Mouse (Mus musculus) limb, embryonic 13.5 days (tissue): ENCODE results near the gene Mmachc. TPM values are rescaled to one million over a fixed set of nuclear protein-coding genes. Genes with fewer than 3 reads are reported as not detected.
"Not testable (repeated sequence)": the region's sequence is repeated elsewhere in the genome, so short reads cannot be mapped to it uniquely, and the experiment has no call there.

ENCODE experiments used
- ATAC-seq: fragments of 200-750 bp; cut with Nextera tagmentation; 2 replicates; pipeline ENCODE4 v1.8.0; 2017; ENCODE audit warnings: low read depth, moderate number of reproducible peaks, moderate TSS enrichment; ENCODE audit not compliant: low FRiP score
- H3K27ac ChIP-seq: fragments of 300-500 bp; sonication (generic); 2 replicates; pipeline ENCODE4 v1.5.1; 2015; ENCODE audit warnings: inconsistent platforms, mild to moderate bottlenecking, moderate library complexity
- H3K27me3 ChIP-seq: fragments of 300-500 bp; sonication (generic); 2 replicates; pipeline ENCODE4 v1.6.1; 2015; ENCODE audit warnings: mild to moderate bottlenecking, inconsistent platforms
- H3K36me3 ChIP-seq: fragments of 300-500 bp; sonication (generic); 2 replicates; pipeline ENCODE4 v1.6.1; 2015; ENCODE audit warnings: inconsistent platforms, mild to moderate bottlenecking, moderate library complexity
- H3K4me1 ChIP-seq: fragments of 300-500 bp; sonication (generic); 2 replicates; pipeline ENCODE4 v1.6.1; 2015; ENCODE audit warnings: inconsistent platforms
- H3K4me2 ChIP-seq: fragments of 300-500 bp; sonication (generic); replicated peaks from 2 replicates; pipeline ENCODE4 v1.6.1; 2015; ENCODE audit warnings: inconsistent platforms, mild to moderate bottlenecking, moderate library complexity
- H3K4me3 ChIP-seq: fragments of 300-500 bp; sonication (generic); 2 replicates; pipeline ENCODE4 v1.5.1; 2015; ENCODE audit warnings: moderate library complexity, mild to moderate bottlenecking, inconsistent platforms
- H3K9ac ChIP-seq: fragments of 300-500 bp; sonication (generic); 2 replicates; pipeline ENCODE4 v1.6.1; 2015; ENCODE audit warnings: mild to moderate bottlenecking, inconsistent platforms
- H3K9me3 ChIP-seq: fragments of 300-500 bp; sonication (generic); 2 replicates; pipeline ENCODE4 v1.6.1; 2016; ENCODE audit warnings: inconsistent platforms
- WGBS: fragments of 180-500 bp; shearing (Covaris S2); methylation state at CpG from one replicate; pipeline ENCODE4 v1.1.7; 2015; 5-methylcytosine and 5-hydroxymethylcytosine counted together
- polyA plus RNA-seq: library from polyadenylated mRNA; unstranded; fragments of >200 nt; fragmentation: Nextera tagmentation; extraction: Ambion mirVana; gene quantifications from 2 replicates; pipeline ENCODE4 v1.2.1, GENCODE M21; 2015

The Mmachc gene
- polyA plus RNA-seq, 1 experiment from 2014 or later = 27.1 TPM

- no peaks in the 10 kb centered on the region for H3K36me3 ChIP-seq
- no peak overlapping the region for H3K27ac ChIP-seq
- ATAC-seq = no peak
- 71% methylated on average over 6 of the region's 6 CpGs for WGBS
- no peak overlapping the region for H3K4me2 ChIP-seq
- H3K4me3 ChIP-seq = no peak overlapping the region
- no peak overlapping the region for H3K9ac ChIP-seq
- H3K27me3 ChIP-seq = no peaks in the 10 kb centered on the region
- no peaks in the 10 kb centered on the region for H3K9me3 ChIP-seq
- H3K4me1 ChIP-seq = no peaks in the 10 kb centered on the region
Observed at GRCm38 (mm10) chr4:116660829-116661228, 47.4 kb downstream of the Mmachc start.

DNA sequence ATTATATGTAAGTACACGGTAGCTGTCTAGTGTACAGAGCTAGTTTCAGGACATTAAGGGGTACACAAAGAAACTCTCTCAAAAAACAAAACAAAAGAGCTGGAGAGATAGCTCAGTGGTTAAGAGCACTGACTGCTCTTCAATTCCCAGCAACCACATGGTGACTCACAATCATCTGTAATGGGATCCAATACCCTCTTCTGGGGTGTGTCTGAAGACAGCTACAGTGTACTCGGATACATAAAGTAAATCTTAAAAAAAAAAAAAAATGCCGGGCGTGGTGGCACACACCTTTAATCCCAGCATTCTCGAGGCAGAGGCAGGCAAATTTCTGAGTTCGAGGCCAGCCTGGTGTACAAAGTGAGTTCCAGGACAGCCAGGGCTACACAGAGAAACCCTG is 48.3 kb downstream of the Mmachc start:
- H3K27ac ChIP-seq, H3K4me3 ChIP-seq, ATAC-seq, H3K4me1 ChIP-seq, H3K9ac ChIP-seq, H3K9me3 ChIP-seq, H3K36me3 ChIP-seq, H3K27me3 ChIP-seq, H3K4me2 ChIP-seq: not testable (repeated sequence)
- 87% methylated on average over 6 of the region's 6 CpGs for WGBS

DNA sequence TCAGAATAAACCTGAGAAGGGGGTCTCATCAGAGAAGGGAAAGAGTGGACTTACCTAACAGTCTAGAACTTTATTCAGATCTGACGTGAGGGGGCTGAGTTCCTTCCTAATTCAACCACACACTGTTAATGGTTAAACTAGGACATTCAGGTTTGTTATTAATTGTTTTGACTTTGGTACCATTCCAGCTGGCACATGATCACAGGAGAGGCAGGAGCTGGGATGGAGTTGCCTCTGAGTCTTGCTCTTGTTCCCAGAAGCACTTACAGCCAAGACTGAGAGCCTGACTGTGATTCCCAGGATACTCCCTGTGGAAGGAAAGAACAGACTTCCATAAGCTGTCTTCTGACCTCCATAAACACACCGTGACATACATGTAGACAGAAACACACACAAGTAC is 48.7 kb downstream of the Mmachc start:
- Histone ChIP-seq H3K27me3 (no peaks in the 10 kb centered on the region), H3K9me3 (no peaks in the 10 kb centered on the region), H3K4me3 (no peak overlapping the region), H3K4me1 (no peaks in the 10 kb centered on the region), H3K36me3 (no peaks in the 10 kb centered on the region), H3K9ac (no peak overlapping the region), H3K27ac (no peak overlapping the region), H3K4me2 (no peak overlapping the region)
- 83% methylated on average over 2 of the region's 2 CpGs for WGBS
- no peak for ATAC-seq

DNA sequence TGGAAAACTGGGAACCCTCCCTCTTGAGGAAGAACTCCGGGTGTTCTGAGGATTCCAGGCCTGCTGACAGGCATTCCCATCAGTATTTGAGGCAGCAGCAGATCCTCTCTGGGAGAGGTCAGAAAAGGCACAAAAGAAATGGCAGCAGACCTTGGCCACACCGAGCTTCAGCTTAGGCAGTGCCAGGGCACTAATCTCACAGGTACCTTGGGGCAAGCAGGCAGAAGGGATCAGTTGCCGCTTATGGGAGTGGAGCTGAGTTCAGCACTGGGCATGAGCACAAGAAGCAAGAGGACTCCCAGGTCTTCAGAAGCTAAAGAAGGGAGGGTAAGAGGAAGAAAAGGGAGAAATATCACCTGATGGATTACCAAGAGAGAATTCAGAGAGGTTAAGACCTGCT is 50.2 kb downstream of the Mmachc start:
- Histone ChIP-seq H3K9me3 (no peaks in the 10 kb centered on the region), H3K36me3 (no peaks in the 10 kb centered on the region), H3K27me3 (no peaks in the 10 kb centered on the region), H3K4me1 (no peaks in the 10 kb centered on the region), H3K4me2 (no peak overlapping the region), H3K4me3 (no peak overlapping the region), H3K9ac (no peak overlapping the region), H3K27ac (no peak overlapping the region)
- ATAC-seq = no peak
- 52% methylated on average over 3 of the region's 3 CpGs for WGBS

- ATAC-seq = no peak
- Histone ChIP-seq H3K4me1 (no peaks in the 10 kb centered on the region; the same call in 1 of the 2 replicates), H3K9ac (no peak overlapping the region), H3K9me3 (no peaks in the 10 kb centered on the region), H3K4me3 (no peak overlapping the region), H3K27ac (no peak overlapping the region), H3K4me2 (no peak overlapping the region), H3K27me3 (no peaks in the 10 kb centered on the region), H3K36me3 (no peaks in the 10 kb centered on the region)
- WGBS = 68% methylated on average over 3 of the region's 3 CpGs
Observed at GRCm38 (mm10) chr4:116655658-116656057, 52.5 kb downstream of the Mmachc start.

GRCm38 (mm10) chr4:116655100-116655499 is 53.1 kb downstream of the Mmachc start:
- H3K9ac ChIP-seq = no peak overlapping the region
- no peak overlapping the region for H3K4me2 ChIP-seq
- H3K4me1 ChIP-seq = peaks cover 3% of the 10 kb centered on the region
- no peaks in the 10 kb centered on the region for H3K9me3 ChIP-seq
- WGBS = 63% methylated on average over 2 of the region's 2 CpGs
- H3K36me3 ChIP-seq = no peaks in the 10 kb centered on the region
- no peak for ATAC-seq
- H3K27ac ChIP-seq = no peak overlapping the region
- H3K27me3 ChIP-seq = no peaks in the 10 kb centered on the region
- no peak overlapping the region for H3K4me3 ChIP-seq

DNA sequence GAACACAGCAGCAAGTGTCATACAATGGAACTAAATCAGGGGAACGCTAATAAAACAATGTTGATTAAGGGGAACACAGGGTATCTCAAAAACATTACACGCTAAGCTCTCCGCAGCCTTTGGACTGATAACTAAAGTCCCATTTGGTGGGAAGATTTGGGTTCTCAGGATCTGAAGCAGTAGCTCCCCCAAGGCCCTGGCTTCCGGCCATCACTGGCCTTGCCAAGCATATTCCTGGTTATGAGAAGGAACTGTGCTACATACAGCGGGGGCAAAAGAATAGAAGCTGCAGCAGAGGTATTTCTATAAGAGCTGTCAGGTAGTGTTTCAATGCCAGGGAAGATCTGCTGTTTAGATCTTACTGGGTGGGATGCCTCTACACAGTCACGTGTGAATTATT is 55.0 kb downstream of the Mmachc start:
- Histone ChIP-seq H3K4me2 (no peak overlapping the region), H3K9ac (no peak overlapping the region), H3K4me3 (no peak overlapping the region), H3K36me3 (peaks cover 14% of the 10 kb centered on the region), H3K27ac (no peak overlapping the region), H3K27me3 (no peaks in the 10 kb centered on the region), H3K4me1 (peaks cover 18% of the 10 kb centered on the region), H3K9me3 (no peaks in the 10 kb centered on the region)
- 91% methylated on average over 6 of the region's 6 CpGs for WGBS
- no peak for ATAC-seq

Other genes starting within 250 kb of the Mmachc start
- gene Mast2, start 244.2 kb downstream of the Mmachc start, polyA plus RNA-seq = 14.7 and 15.1 TPM in 2 replicates
- gene Ipp, start 200.9 kb downstream of the Mmachc start, polyA plus RNA-seq = 15.6 and 16.5 TPM in 2 replicates
- gene Tmem69, start 152.5 kb downstream of the Mmachc start, polyA plus RNA-seq = 20.4 and 20.8 TPM in 2 replicates
- 32.1 and 34.8 TPM in 2 replicates for gene Gpbp1l1, start 150.7 kb downstream of the Mmachc start, polyA plus RNA-seq
- 2.1 and 3.1 TPM in 2 replicates for gene Ccdc17, start 111.8 kb downstream of the Mmachc start, polyA plus RNA-seq
- gene Nasp, start 80.5 kb downstream of the Mmachc start, polyA plus RNA-seq = 203 and 211 TPM in 2 replicates
- 774 and 800 TPM in 2 replicates for gene Akr1a1, start 56.7 kb downstream of the Mmachc start, polyA plus RNA-seq
- gene Prdx1, start 22.9 kb downstream of the Mmachc start, polyA plus RNA-seq = 1,184 and 1,195 TPM in 2 replicates
- gene Ccdc163, start 103 bp upstream of the Mmachc start, polyA plus RNA-seq = 23.8 and 27.5 TPM in 2 replicates
- 10.9 and 11.4 TPM in 2 replicates for gene Tesk2, start 12.5 kb upstream of the Mmachc start, polyA plus RNA-seq
- gene Toe1, start 99.2 kb upstream of the Mmachc start, polyA plus RNA-seq = 40.4 and 41.2 TPM in 2 replicates
- 18.2 and 19.4 TPM in 2 replicates for gene Mutyh, start 99.3 kb upstream of the Mmachc start, polyA plus RNA-seq
- 1.0 TPM in 2 replicates for gene Hpdl, start 113.3 kb upstream of the Mmachc start, polyA plus RNA-seq
- gene Zswim5, start 169.0 kb upstream of the Mmachc start, polyA plus RNA-seq = 0.57 and 0.62 TPM in 2 replicates